Mouse (Mus musculus): Measurements from ENCODE around the gene Rnf26. TPM values are rescaled to one million over a fixed set of nuclear protein-coding genes. Genes with fewer than 3 reads are reported as not detected.
"Not testable (repeated sequence)": the region's sequence is repeated elsewhere in the genome, so short reads cannot be mapped to it uniquely, and the experiment has no call there.

The Rnf26 gene
- polyA plus RNA-seq, 1 experiment from 2014 or later = 32.7 TPM

- ATAC-seq (ENCODE audit: low FRiP score) (no peak), DNase-seq (ENCODE audit: low spot score) (no peak)
- H3K9ac ChIP-seq = no peak overlapping the region
- H3K4me3 ChIP-seq (replicated peaks; ENCODE audit: low read length) = no peak overlapping the region
- H3K36me3 ChIP-seq (replicated peaks; ENCODE audit: control insufficient read depth, insufficient read depth) = no peaks in the 10 kb centered on the region
- H3K27me3 ChIP-seq (ENCODE audit: control insufficient read depth, insufficient read depth, low read length) = no peaks in the 10 kb centered on the region
- no peaks in the 10 kb centered on the region; the same call in 1 of the 2 replicates for H3K4me1 ChIP-seq (replicated peaks; ENCODE audit: control insufficient read depth, insufficient read depth, low read length)
- no peak overlapping the region for H3K4me2 ChIP-seq (replicated peaks)
- no peak overlapping the region for H3K27ac ChIP-seq
- 93% methylated on average over 2 of the region's 2 CpGs for WGBS
- H3K9me3 ChIP-seq (ENCODE audit: control insufficient read depth, low read length) = no peaks in the 10 kb centered on the region
These were observed 1.1 kb upstream of the Rnf26 start for GRCm38 (mm10) chr9:44114453-44114852.

- H3K27me3 ChIP-seq (ENCODE audit: control insufficient read depth, insufficient read depth, low read length) = not testable (repeated sequence)
These were observed 1.4 kb downstream of the Rnf26 start for GRCm38 (mm10) chr9:44111909-44112308.

DNA sequence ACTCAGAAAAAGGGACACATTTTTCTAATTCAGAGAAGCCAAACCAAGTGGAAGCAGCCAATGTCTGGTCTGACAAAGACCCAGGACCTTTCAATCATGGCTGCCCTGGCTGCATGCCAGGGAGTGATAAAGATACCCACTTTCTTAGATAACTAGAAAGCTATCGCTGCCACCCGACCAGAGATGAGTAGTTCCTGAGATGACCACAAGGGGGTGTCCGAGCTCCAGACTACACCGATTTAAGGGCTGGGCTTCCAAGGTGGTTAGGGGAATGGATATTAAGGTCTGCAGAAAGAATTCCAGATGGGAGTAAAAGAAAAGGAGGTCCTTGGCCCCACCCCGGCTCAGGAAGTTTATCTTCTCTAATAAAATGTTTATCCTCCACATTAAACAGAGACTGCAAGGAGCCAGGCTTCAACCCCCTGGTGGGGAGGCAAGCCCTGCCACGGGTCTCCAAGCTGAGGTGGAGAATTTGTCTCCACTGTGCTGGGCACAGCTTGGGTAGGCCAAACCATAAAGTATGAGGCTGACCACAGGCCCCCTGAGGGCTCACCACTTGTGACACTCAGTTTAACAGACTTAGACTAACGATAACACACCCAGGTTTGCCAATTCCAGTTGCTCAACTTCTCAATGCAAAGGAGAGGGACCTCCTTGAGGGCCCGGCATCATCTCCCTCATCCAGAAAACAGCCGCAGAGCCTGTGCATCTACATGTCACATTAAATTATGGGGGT is 3.8 kb downstream of the Rnf26 start:
- ATAC-seq (ENCODE audit: low FRiP score) (no peak), DNase-seq (ENCODE audit: low spot score) (peak; percentile 88)
- no peaks in the 10 kb centered on the region for H3K27me3 ChIP-seq (ENCODE audit: control insufficient read depth, insufficient read depth, low read length)
- H3K9me3 ChIP-seq (ENCODE audit: control insufficient read depth, low read length) = no peaks in the 10 kb centered on the region
- no peak overlapping the region for H3K27ac ChIP-seq
- peaks cover 22% of the 10 kb centered on the region for H3K4me1 ChIP-seq (replicated peaks; ENCODE audit: control insufficient read depth, insufficient read depth, low read length)
- H3K4me3 ChIP-seq (replicated peaks; ENCODE audit: low read length) = no peak overlapping the region
- H3K36me3 ChIP-seq (replicated peaks; ENCODE audit: control insufficient read depth, insufficient read depth) = no peaks in the 10 kb centered on the region
- WGBS = 35% methylated on average over 9 of the region's 9 CpGs
- H3K9ac ChIP-seq = no peak overlapping the region
- H3K4me2 ChIP-seq (replicated peaks) = peak overlapping the region; percentile 19; the same call in 1 of the 2 replicates

More at GRCm38 (mm10) chr9:44111909-44112308, 1.4 kb downstream of the Rnf26 start:
- Histone ChIP-seq H3K4me1 (replicated peaks; ENCODE audit: control insufficient read depth, insufficient read depth, low read length) (peaks cover 22% of the 10 kb centered on the region), H3K4me2 (replicated peaks) (peak overlapping the region; percentile 56; the same call in 1 of the 2 replicates)
- ATAC-seq (ENCODE audit: low FRiP score); DNase-seq (ENCODE audit: low spot score); H3K9me3 ChIP-seq (ENCODE audit: control insufficient read depth, low read length); H3K36me3 ChIP-seq (replicated peaks; ENCODE audit: control insufficient read depth, insufficient read depth); H3K27ac ChIP-seq; H3K4me3 ChIP-seq (replicated peaks; ENCODE audit: low read length); H3K9ac ChIP-seq: not testable (repeated sequence)
- 81% methylated on average over 10 of the region's 12 CpGs for WGBS

GRCm38 (mm10) chr9:44108269-44109055 is 4.9 kb downstream of the Rnf26 start:
- H3K27ac ChIP-seq = no peak overlapping the region
- H3K4me3 ChIP-seq (replicated peaks; ENCODE audit: low read length) = no peak overlapping the region
- H3K27me3 ChIP-seq (ENCODE audit: control insufficient read depth, insufficient read depth, low read length) = no peaks in the 10 kb centered on the region
- H3K4me1 ChIP-seq (replicated peaks; ENCODE audit: control insufficient read depth, insufficient read depth, low read length) = peaks cover 22% of the 10 kb centered on the region
- DNase-seq (ENCODE audit: low spot score) (no peak), ATAC-seq (ENCODE audit: low FRiP score) (no peak)
- H3K36me3 ChIP-seq (replicated peaks; ENCODE audit: control insufficient read depth, insufficient read depth) = no peaks in the 10 kb centered on the region
- no peaks in the 10 kb centered on the region for H3K9me3 ChIP-seq (ENCODE audit: control insufficient read depth, low read length)
- H3K4me2 ChIP-seq (replicated peaks) = peak overlapping the region; percentile 27
- peak overlapping the region; percentile 42; the same call in 1 of the 2 replicates for H3K9ac ChIP-seq
- 80% methylated on average over 31 of the region's 31 CpGs for WGBS

DNA sequence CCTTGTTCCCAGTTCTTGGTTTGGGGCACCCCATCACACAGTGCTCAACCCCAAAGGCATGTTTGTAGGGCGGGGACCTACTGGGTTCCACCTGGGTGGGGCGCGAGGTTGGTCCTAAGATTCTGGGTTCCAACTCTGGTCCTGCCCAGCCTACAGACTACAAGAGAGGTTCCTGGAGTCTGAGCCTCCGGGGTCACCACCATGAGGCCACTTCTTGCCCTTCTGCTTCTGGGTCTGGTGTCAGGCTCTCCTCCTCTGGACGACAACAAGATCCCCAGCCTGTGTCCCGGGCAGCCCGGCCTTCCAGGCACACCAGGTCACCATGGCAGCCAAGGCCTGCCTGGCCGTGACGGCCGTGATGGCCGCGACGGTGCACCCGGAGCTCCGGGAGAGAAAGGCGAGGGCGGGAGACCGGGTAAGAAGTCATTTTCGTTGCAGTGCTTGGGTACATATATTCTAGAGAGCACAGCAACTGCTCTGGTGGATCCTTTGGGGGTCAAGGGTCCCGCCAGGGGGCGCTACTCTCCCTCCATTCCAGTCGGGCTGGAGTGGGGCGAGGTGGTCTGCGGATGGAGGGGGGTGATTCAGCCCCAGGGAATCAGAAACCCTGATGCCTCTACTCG is 5.6 kb downstream of the Rnf26 start:
- H3K4me2 ChIP-seq (replicated peaks) = peak overlapping the region; percentile 27
- no peaks in the 10 kb centered on the region for H3K27me3 ChIP-seq (ENCODE audit: control insufficient read depth, insufficient read depth, low read length)
- H3K27ac ChIP-seq = peak overlapping the region; percentile 34
- H3K9ac ChIP-seq = peak overlapping the region; percentile 42; the same call in 1 of the 2 replicates
- H3K4me3 ChIP-seq (replicated peaks; ENCODE audit: low read length) = no peak overlapping the region
- peaks cover 22% of the 10 kb centered on the region for H3K4me1 ChIP-seq (replicated peaks; ENCODE audit: control insufficient read depth, insufficient read depth, low read length)
- ATAC-seq (ENCODE audit: low FRiP score) (0 out of 2 replicates have a peak, but pooled peaks have one; percentile 12), DNase-seq (ENCODE audit: low spot score) (no peak)
- H3K9me3 ChIP-seq (ENCODE audit: control insufficient read depth, low read length) = no peaks in the 10 kb centered on the region
- H3K36me3 ChIP-seq (replicated peaks; ENCODE audit: control insufficient read depth, insufficient read depth) = no peaks in the 10 kb centered on the region
- 33% methylated on average over 25 of the region's 25 CpGs for WGBS

DNA sequence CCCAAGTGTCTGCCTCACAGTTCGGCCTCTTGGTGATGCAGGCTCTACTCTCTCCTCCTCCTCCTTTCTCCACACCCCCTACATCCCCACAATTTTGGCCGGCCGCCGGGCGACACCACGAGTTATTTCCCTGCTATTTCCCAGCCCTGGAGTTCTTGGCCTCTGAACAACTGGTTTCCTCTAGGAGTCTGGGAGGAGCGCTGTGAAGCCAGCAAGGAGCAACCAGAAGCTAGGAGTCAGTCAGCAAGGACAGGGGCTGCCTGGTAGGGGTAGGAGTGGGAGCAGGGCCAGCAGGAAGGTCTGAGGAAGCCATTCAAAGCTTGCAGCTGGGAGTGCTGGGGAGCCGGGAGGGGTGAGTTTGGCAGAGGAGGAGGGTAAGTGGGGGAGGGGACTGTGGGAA is 6.2 kb downstream of the Rnf26 start, which contains the start of gene C1qtnf5:
C1qtnf5 (plus strand) TSS at position 136 of the 400 bp plus-strand sequence.
- Histone ChIP-seq H3K4me3 (replicated peaks; ENCODE audit: low read length) (no peak within 1 kb of the TSS), H3K27me3 (ENCODE audit: control insufficient read depth, insufficient read depth, low read length) (no peaks in the 10 kb centered on the region), H3K27ac (peak within 1 kb of the TSS; percentile 34), H3K4me2 (replicated peaks) (peak within 1 kb of the TSS; percentile 27), H3K4me1 (replicated peaks; ENCODE audit: control insufficient read depth, insufficient read depth, low read length) (peaks cover 22% of the 10 kb centered on the region), H3K36me3 (replicated peaks; ENCODE audit: control insufficient read depth, insufficient read depth) (no peaks in the 10 kb centered on the region), H3K9ac (peak within 1 kb of the TSS; percentile 42; the same call in 1 of the 2 replicates), H3K9me3 (ENCODE audit: control insufficient read depth, low read length) (no peaks in the 10 kb centered on the region)
- peak; percentile 76 for ATAC-seq (ENCODE audit: low FRiP score)
- DNase-seq (ENCODE audit: low spot score) = no peak
- WGBS = 34% methylated on average over 8 of the region's 8 CpGs

DNA sequence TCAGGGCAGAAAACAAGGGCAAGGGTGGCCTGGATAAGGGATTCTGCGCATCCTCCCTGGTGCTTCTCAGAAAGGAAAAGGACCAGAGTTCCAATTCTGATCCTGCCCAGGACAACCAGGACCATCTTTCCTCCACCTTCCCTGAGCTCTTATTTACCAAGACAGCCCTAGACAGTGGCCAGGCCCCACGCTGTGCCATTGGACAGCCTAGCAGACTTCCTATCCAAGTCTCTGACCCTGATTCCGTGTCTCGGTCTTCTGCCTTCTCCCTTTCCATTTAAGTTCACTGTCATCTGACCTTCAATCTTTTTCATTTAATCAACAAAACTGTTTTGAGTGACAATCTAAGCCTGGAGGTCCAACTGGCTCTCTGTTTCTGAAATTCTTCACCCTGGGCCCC is 6.7 kb downstream of the Rnf26 start:
- Histone ChIP-seq H3K4me2 (replicated peaks) (no peak overlapping the region), H3K27ac (peak overlapping the region; percentile 34), H3K9ac (no peak overlapping the region), H3K36me3 (replicated peaks; ENCODE audit: control insufficient read depth, insufficient read depth) (no peaks in the 10 kb centered on the region), H3K27me3 (ENCODE audit: control insufficient read depth, insufficient read depth, low read length) (no peaks in the 10 kb centered on the region), H3K4me1 (replicated peaks; ENCODE audit: control insufficient read depth, insufficient read depth, low read length) (peaks cover 22% of the 10 kb centered on the region), H3K4me3 (replicated peaks; ENCODE audit: low read length) (no peak overlapping the region), H3K9me3 (ENCODE audit: control insufficient read depth, low read length) (no peaks in the 10 kb centered on the region)
- no peak for DNase-seq (ENCODE audit: low spot score)
- no peak for ATAC-seq (ENCODE audit: low FRiP score)
- 76% methylated on average over 4 of the region's 4 CpGs for WGBS

GRCm38 (mm10) chr9:44106182-44106581 is 7.1 kb downstream of the Rnf26 start:
- H3K4me2 ChIP-seq (replicated peaks) = no peak overlapping the region
- H3K36me3 ChIP-seq (replicated peaks; ENCODE audit: control insufficient read depth, insufficient read depth) = no peaks in the 10 kb centered on the region
- H3K27ac ChIP-seq = 0 out of 2 replicates have a peak overlapping the region, but pooled peaks have one; percentile 34
- 90% methylated on average over 7 of the region's 7 CpGs for WGBS
- H3K4me3 ChIP-seq (replicated peaks; ENCODE audit: low read length) = no peak overlapping the region
- H3K9ac ChIP-seq = no peak overlapping the region
- peaks cover 22% of the 10 kb centered on the region for H3K4me1 ChIP-seq (replicated peaks; ENCODE audit: control insufficient read depth, insufficient read depth, low read length)
- no peaks in the 10 kb centered on the region for H3K27me3 ChIP-seq (ENCODE audit: control insufficient read depth, insufficient read depth, low read length)
- DNase-seq (ENCODE audit: low spot score) (no peak), ATAC-seq (ENCODE audit: low FRiP score) (no peak)
- H3K9me3 ChIP-seq (ENCODE audit: control insufficient read depth, low read length) = no peaks in the 10 kb centered on the region

DNA sequence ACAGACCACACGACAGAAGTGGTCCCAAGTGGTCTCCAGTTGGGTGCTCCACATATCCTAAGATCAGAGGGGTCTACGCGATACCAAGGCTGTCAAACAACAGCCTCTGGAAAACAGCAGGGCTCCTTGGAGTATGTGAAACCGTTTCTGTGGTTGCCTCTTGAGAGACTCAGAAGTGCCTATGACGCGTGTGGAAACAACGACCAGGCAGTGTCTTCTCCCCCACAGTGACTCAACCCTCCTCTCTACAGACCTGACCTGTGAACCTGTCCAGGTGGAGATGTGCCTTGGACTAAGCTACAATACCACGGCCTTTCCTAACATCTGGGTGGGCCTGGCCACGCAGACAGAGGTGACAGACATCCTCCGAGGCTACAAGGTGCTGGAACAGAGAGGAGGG is 7.5 kb downstream of the Rnf26 start:
- 89% methylated on average over 10 of the region's 10 CpGs for WGBS
- Histone ChIP-seq H3K27ac (no peak overlapping the region), H3K4me2 (replicated peaks) (no peak overlapping the region), H3K4me1 (replicated peaks; ENCODE audit: control insufficient read depth, insufficient read depth, low read length) (peaks cover 22% of the 10 kb centered on the region), H3K9me3 (ENCODE audit: control insufficient read depth, low read length) (no peaks in the 10 kb centered on the region), H3K27me3 (ENCODE audit: control insufficient read depth, insufficient read depth, low read length) (no peaks in the 10 kb centered on the region), H3K9ac (no peak overlapping the region), H3K36me3 (replicated peaks; ENCODE audit: control insufficient read depth, insufficient read depth) (no peaks in the 10 kb centered on the region), H3K4me3 (replicated peaks; ENCODE audit: low read length) (no peak overlapping the region)
- ATAC-seq (ENCODE audit: low FRiP score) (no peak), DNase-seq (ENCODE audit: low spot score) (no peak)
